7 mouse cellular contexts compared by ENCODE assay signal in genomic region chr2:136679280-136680221, GRCm38 (mm10). TPM values are rescaled to one million over a fixed set of nuclear protein-coding genes. Genes with fewer than 3 reads are reported as not detected.
DNase-seq lines count a peak whose midpoint lies in the region; ATAC-seq and TF ChIP-seq lines count a peak whose summit lies in the region.

No protein-coding gene starts in this region.

- peak overlapping the region; percentile 80 for H3K9ac ChIP-seq in embryonic facial prominence, embryonic 11.5 days (replicated peaks; ENCODE audit: low read length)
- peak overlapping the region; percentile 77 for H3K9ac ChIP-seq in intestine, embryonic 16.5 days (ENCODE audit: low read depth, low read length)

- 0 out of 2 replicates have a peak overlapping the region, but pooled peaks have one; percentile 60 for H3K27ac ChIP-seq in embryonic facial prominence, embryonic 11.5 days (replicated peaks; ENCODE audit: low read depth, low read length)
- peak overlapping the region; percentile 85 for H3K27ac ChIP-seq in intestine, embryonic 16.5 days (ENCODE audit: low read length)
- H3K27ac ChIP-seq in midbrain, embryonic 10.5 days (replicated peaks): peak overlapping the region; percentile 93
- H3K27ac ChIP-seq in small intestine, adult 2 months (ENCODE audit: insufficient read depth, low read depth, low read length): peak overlapping the region; percentile 64

- peak overlapping the region; percentile 54 for H3K4me3 ChIP-seq in embryonic facial prominence, embryonic 11.5 days (ENCODE audit: low read depth, low read length)
- peak overlapping the region; percentile 60 for H3K4me3 ChIP-seq in intestine, embryonic 16.5 days (ENCODE audit: low read length)
- peak overlapping the region; percentile 69 for H3K4me3 ChIP-seq in midbrain, embryonic 10.5 days
- peak overlapping the region; percentile 65 for H3K4me3 ChIP-seq in small intestine, adult 2 months (ENCODE audit: low read depth, low read length)

- no peaks in the 10 kb centered on the region for H3K36me3 ChIP-seq in embryonic facial prominence, embryonic 11.5 days (replicated peaks; ENCODE audit: control insufficient read depth, insufficient read depth, low read depth, low read length)
- no peaks in the 10 kb centered on the region for H3K36me3 ChIP-seq in intestine, embryonic 16.5 days (ENCODE audit: control insufficient read depth, insufficient read depth, low read length)
- H3K36me3 ChIP-seq in midbrain, embryonic 10.5 days: no peaks in the 10 kb centered on the region
- H3K36me3 ChIP-seq in small intestine, adult 2 months (ENCODE audit: control insufficient read depth, insufficient read depth, low read length): no peaks in the 10 kb centered on the region

- peak; percentile 81 for DNase-seq in adrenal gland, postnatal 25 days
- peak; percentile 84 for DNase-seq in embryonic facial prominence, embryonic 11.5 days (ENCODE audit: low spot score)
- peak; percentile 99 for DNase-seq in heart, adult 11 months
- peak; percentile 75 to 94 for DNase-seq in left cerebral cortex, postnatal 25 days (ENCODE audit: low spot score in 2 of 2)
- DNase-seq in midbrain, embryonic 10.5 days (ENCODE audit: low spot score): peak; percentile 85

- no peaks in the 10 kb centered on the region for H3K9me3 ChIP-seq in embryonic facial prominence, embryonic 11.5 days (replicated peaks; ENCODE audit: control insufficient read depth, low read length)
- H3K9me3 ChIP-seq in intestine, embryonic 16.5 days (ENCODE audit: control insufficient read depth, low read length): no peaks in the 10 kb centered on the region
- H3K9me3 ChIP-seq in midbrain, embryonic 10.5 days (replicated peaks): no peaks in the 10 kb centered on the region

- TF ChIP-seq CTCF in small intestine, adult 2 months (IDR thresholded peaks at IDR 0.05; ENCODE audit: extremely low read depth, insufficient read length, insufficient replicate concordance, low read depth, low read length): no peak

- TF ChIP-seq POLR2A in small intestine, adult 2 months (IDR thresholded peaks at IDR 0.05; ENCODE audit: low read depth, low read length): peak; percentile 56; the same call in 1 of the 2 replicates

- H3K27me3 ChIP-seq in embryonic facial prominence, embryonic 11.5 days (ENCODE audit: control insufficient read depth, insufficient read depth, low read length): no peaks in the 10 kb centered on the region
- H3K27me3 ChIP-seq in intestine, embryonic 16.5 days (replicated peaks; ENCODE audit: control insufficient read depth, insufficient read depth, low read length): no peaks in the 10 kb centered on the region
- no peaks in the 10 kb centered on the region for H3K27me3 ChIP-seq in midbrain, embryonic 10.5 days (ENCODE audit: low read depth, poor library complexity, severe bottlenecking)
- no peaks in the 10 kb centered on the region for H3K27me3 ChIP-seq in small intestine, adult 2 months (ENCODE audit: control insufficient read depth, insufficient read depth, low read length)

- peak overlapping the region; percentile 87 for H3K4me2 ChIP-seq in embryonic facial prominence, embryonic 11.5 days (ENCODE audit: low read depth, low read length)
- H3K4me2 ChIP-seq in intestine, embryonic 16.5 days (ENCODE audit: low read depth, low read length): peak overlapping the region; percentile 94

- peak; percentile 93 for ATAC-seq in embryonic facial prominence, embryonic 11.5 days (replicated peaks; ENCODE audit: insufficient number of reproducible peaks, low FRiP score, low TSS enrichment, low read depth)
- ATAC-seq in intestine, embryonic 16.5 days: peak; percentile 86

- 2% methylated on average over 24 of the region's 24 CpGs for WGBS in embryonic facial prominence, embryonic 11.5 days
- 5% methylated on average over 24 of the region's 24 CpGs for WGBS in intestine, embryonic 16.5 days
- WGBS in midbrain, embryonic 10.5 days: 3% methylated on average over 24 of the region's 24 CpGs
- WGBS in small intestine, adult 2 months: 2% methylated on average over 24 of the region's 24 CpGs

- intact Hi-C loops in left cerebral cortex, postnatal 25 days (cut with DNase I): loop anchor here (1.0 to 5.0 kb wide), 2 partner anchors 34 to 82 kb away; partner anchors contain the start of gene Snap25

- no peaks in the 10 kb centered on the region for H3K4me1 ChIP-seq in embryonic facial prominence, embryonic 11.5 days (ENCODE audit: control insufficient read depth, insufficient read depth, low read length)
- peaks cover 17% of the 10 kb centered on the region for H3K4me1 ChIP-seq in intestine, embryonic 16.5 days (ENCODE audit: control insufficient read depth, insufficient read depth, low read length)
- H3K4me1 ChIP-seq in midbrain, embryonic 10.5 days: peaks cover 38% of the 10 kb centered on the region
- H3K4me1 ChIP-seq in small intestine, adult 2 months (ENCODE audit: control insufficient read depth, insufficient read depth, insufficient read length, low read length): peaks cover 4% of the 10 kb centered on the region; the same call in 1 of the 2 replicates

RNA-seq across cellular contexts. Expression of gene Snap25, which starts 33.7 kb away (rescaled TPM):
- 26.9 and 35.6 TPM in 2 replicates for total RNA-seq in adrenal gland, postnatal 25 days (2021)
- 25.9 and 26.1 TPM in 2 replicates for polyA plus RNA-seq in embryonic facial prominence, embryonic 11.5 days (2014; fragmentation: Nextera tagmentation; extraction: Ambion mirVana)
- polyA plus RNA-seq in intestine, embryonic 16.5 days (2015; fragmentation: Nextera tagmentation; extraction: Ambion mirVana): 8.0 and 9.2 TPM in 2 replicates
- total RNA-seq in left cerebral cortex, postnatal 25 days (2021): 1,000 to 10,000 TPM; 2,524 to 2,644 TPM
- 12.5 and 21.3 TPM in 2 replicates for polyA plus RNA-seq in midbrain, embryonic 10.5 days (2016; fragmentation: Nextera tagmentation; extraction: Ambion mirVana)
- polyA plus RNA-seq in small intestine, adult 2 months (2012; rRNA removed): 1.0 and 1.2 TPM in 2 replicates

Comparison
In these comparisons a context has a peak if more than half of its experiments do, and no peak if none do; other contexts are left out.
1. Peak in every context shown above with its lines: DNase-seq, ATAC-seq, H3K4me3 ChIP-seq and H3K27ac ChIP-seq.